Comparison of ENCODE assay signal across 13 mouse cellular contexts in the genomic region with DNA sequence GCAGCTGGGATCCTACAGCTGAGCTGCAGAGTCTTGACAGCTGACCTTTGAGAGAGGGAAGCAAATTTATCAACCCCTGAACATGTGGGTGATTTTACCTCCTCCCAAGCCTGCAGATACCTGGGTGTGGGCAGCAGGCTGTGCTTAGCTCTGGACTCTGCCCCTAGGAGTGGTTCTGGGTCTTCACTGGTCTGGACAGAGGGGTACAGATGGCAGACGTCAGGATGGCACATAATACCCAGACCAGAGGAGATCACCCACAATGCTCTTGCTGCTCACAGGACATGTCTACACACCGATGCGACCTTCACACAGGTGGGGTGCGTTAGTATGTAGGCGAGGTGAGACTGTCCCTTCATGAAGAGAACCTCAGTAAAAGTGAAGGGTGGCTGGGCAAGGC. TPM values are rescaled to one million over a fixed set of nuclear protein-coding genes. Genes with fewer than 3 reads are reported as not detected.
DNase-seq lines count a peak whose midpoint lies in the region; ATAC-seq lines count a peak whose summit lies in the region.
"Had no signal": no experiment of that assay in that cellular context is flagged by ENCODE, and none has a peak within 500 bp of the region (broad histone marks: within the 10 kb centered on the region; RNA-seq: fewer than 3 reads in every experiment).

No protein-coding gene starts in this region.

- H3K4me1 ChIP-seq in lung, embryonic 15.5 days = peaks cover 30% of the 10 kb centered on the region
- H3K4me1 ChIP-seq in hindbrain, embryonic 12.5 days = peaks cover 22% of the 10 kb centered on the region
- peaks cover 33% of the 10 kb centered on the region for H3K4me1 ChIP-seq in neural tube, embryonic 15.5 days

- peak; percentile 92 for DNase-seq in heart, adult 11 months
- DNase-seq in heart, adult 9 months (ENCODE audit: low spot score in 2 of 2) = no peak
- DNase-seq in lung, postnatal 14 days = no peak
- no peak for DNase-seq in layer of hippocampus, postnatal 36 days
- DNase-seq in kidney, adult 18-20 months = no peak
- DNase-seq: adrenal gland, adult 8-10 months; kidney, adult 8-10 months; spleen, adult 18-20 months had no signal

- peak overlapping the region; percentile 65; the same call in 1 of the 2 replicates for H3K4me3 ChIP-seq in lung, embryonic 15.5 days
- no peak overlapping the region for H3K4me3 ChIP-seq in hindbrain, embryonic 12.5 days
- no peak overlapping the region for H3K4me3 ChIP-seq in neural tube, embryonic 15.5 days (replicated peaks)

- peaks cover 11% of the 10 kb centered on the region for H3K36me3 ChIP-seq in lung, embryonic 15.5 days
- H3K36me3 ChIP-seq in hindbrain, embryonic 12.5 days = no peaks in the 10 kb centered on the region; the same call in 1 of the 2 replicates
- peaks cover 11% of the 10 kb centered on the region; the same call in 1 of the 2 replicates for H3K36me3 ChIP-seq in neural tube, embryonic 15.5 days

- H3K27ac ChIP-seq in lung, embryonic 15.5 days = no peak overlapping the region
- H3K27ac ChIP-seq in hindbrain, embryonic 12.5 days = no peak overlapping the region
- no peak overlapping the region for H3K27ac ChIP-seq in neural tube, embryonic 15.5 days (replicated peaks)
- H3K27ac ChIP-seq: liver, embryonic 15.5 days had no signal

- no peak for ATAC-seq in lung, embryonic 15.5 days (ENCODE audit: borderline replicate concordance, extremely low read depth, low FRiP score, low TSS enrichment)
- no peak for ATAC-seq in hindbrain, embryonic 12.5 days (ENCODE audit: low FRiP score)
- no peak for ATAC-seq in neural tube, embryonic 15.5 days (ENCODE audit: low FRiP score)

- no peak overlapping the region; the same call in 1 of the 2 replicates for H3K9ac ChIP-seq in lung, embryonic 15.5 days
- no peak overlapping the region for H3K9ac ChIP-seq in hindbrain, embryonic 12.5 days
- no peak overlapping the region for H3K9ac ChIP-seq in neural tube, embryonic 15.5 days (replicated peaks)
- H3K9ac ChIP-seq: liver, embryonic 15.5 days had no signal

- 84% methylated on average over 5 of the region's 5 CpGs for WGBS in lung, embryonic 15.5 days
- WGBS in hindbrain, embryonic 12.5 days = 89% methylated on average over 5 of the region's 5 CpGs
- 88% methylated on average over 5 of the region's 5 CpGs for WGBS in neural tube, embryonic 15.5 days

- no peak overlapping the region for H3K4me2 ChIP-seq in lung, embryonic 15.5 days
- 0 out of 2 replicates have a peak overlapping the region, but pooled peaks have one; percentile 95 for H3K4me2 ChIP-seq in hindbrain, embryonic 12.5 days (replicated peaks)
- peak overlapping the region; percentile 99 for H3K4me2 ChIP-seq in neural tube, embryonic 15.5 days

- H3K9me3 ChIP-seq in lung, embryonic 15.5 days = no peaks in the 10 kb centered on the region
- H3K9me3 ChIP-seq in hindbrain, embryonic 12.5 days (replicated peaks) = no peaks in the 10 kb centered on the region
- no peaks in the 10 kb centered on the region for H3K9me3 ChIP-seq in neural tube, embryonic 15.5 days (replicated peaks)
- H3K9me3 ChIP-seq: liver, embryonic 15.5 days; midbrain, embryonic 12.5 days had no signal

- no peaks in the 10 kb centered on the region for H3K27me3 ChIP-seq in lung, embryonic 15.5 days
- H3K27me3 ChIP-seq in hindbrain, embryonic 12.5 days = no peaks in the 10 kb centered on the region
- H3K27me3 ChIP-seq in neural tube, embryonic 15.5 days (replicated peaks) = no peaks in the 10 kb centered on the region
- H3K27me3 ChIP-seq: liver, embryonic 15.5 days; midbrain, embryonic 12.5 days had no signal

RNA-seq across cellular contexts. Expression of a gene that starts 7.3 kb away (rescaled TPM):
- polyA plus RNA-seq in lung, embryonic 15.5 days (2015; fragmentation: Nextera tagmentation; extraction: Ambion mirVana) = 28.1 and 31.0 TPM in 2 replicates
- polyA plus RNA-seq in hindbrain, embryonic 12.5 days (2016; fragmentation: Nextera tagmentation; extraction: Ambion mirVana) = 40.6 and 47.6 TPM in 2 replicates
- polyA plus RNA-seq in neural tube, embryonic 15.5 days (2015; fragmentation: Nextera tagmentation; extraction: Ambion mirVana) = 59.8 and 72.3 TPM in 2 replicates
- 100 to 1,000 TPM in 1 of 2 experiments, 10 to 100 TPM in 1; 96.0 to 104 TPM for total RNA-seq in layer of hippocampus, postnatal 36 days (2021)

RNA-seq across cellular contexts. Expression of a gene that starts 7.9 kb away (rescaled TPM):
- polyA plus RNA-seq in lung, embryonic 15.5 days (2015; fragmentation: Nextera tagmentation; extraction: Ambion mirVana) = 74.4 and 80.0 TPM in 2 replicates
- 67.7 and 71.7 TPM in 2 replicates for polyA plus RNA-seq in hindbrain, embryonic 12.5 days (2016; fragmentation: Nextera tagmentation; extraction: Ambion mirVana)
- polyA plus RNA-seq in neural tube, embryonic 15.5 days (2015; fragmentation: Nextera tagmentation; extraction: Ambion mirVana) = 90.8 and 90.9 TPM in 2 replicates
- total RNA-seq in layer of hippocampus, postnatal 36 days (2021) = 10 to 100 TPM; 36.4 to 40.3 TPM

RNA-seq across cellular contexts. Expression of a gene that starts 15.2 kb away (rescaled TPM):
- 0.13 and 0.22 TPM in 2 replicates for polyA plus RNA-seq in lung, embryonic 15.5 days (2015; fragmentation: Nextera tagmentation; extraction: Ambion mirVana)
- 0.14 and 0.19 TPM in 2 replicates for polyA plus RNA-seq in hindbrain, embryonic 12.5 days (2016; fragmentation: Nextera tagmentation; extraction: Ambion mirVana)
- polyA plus RNA-seq in neural tube, embryonic 15.5 days (2015; fragmentation: Nextera tagmentation; extraction: Ambion mirVana) = 11.8 and 13.8 TPM in 2 replicates
- total RNA-seq in layer of hippocampus, postnatal 36 days (2021) = 10 to 100 TPM; 19.8 to 21.7 TPM

RNA-seq across cellular contexts. Expression of a gene that starts 24.4 kb away (rescaled TPM):
- polyA plus RNA-seq in lung, embryonic 15.5 days (2015; fragmentation: Nextera tagmentation; extraction: Ambion mirVana) = 2.5 and 3.4 TPM in 2 replicates
- 0.98 TPM in 1 of 2 replicates, not detected in the other for polyA plus RNA-seq in hindbrain, embryonic 12.5 days (2016; fragmentation: Nextera tagmentation; extraction: Ambion mirVana)
- 6.8 TPM in 2 replicates for polyA plus RNA-seq in neural tube, embryonic 15.5 days (2015; fragmentation: Nextera tagmentation; extraction: Ambion mirVana)
- total RNA-seq in layer of hippocampus, postnatal 36 days (2021) = 10 to 100 TPM; 12.2 to 13.7 TPM
- total RNA-seq: adrenal gland, adult 8-10 months had no signal

RNA-seq across cellular contexts. Expression of a gene that starts 25.2 kb away (rescaled TPM):
- polyA plus RNA-seq in lung, embryonic 15.5 days (2015; fragmentation: Nextera tagmentation; extraction: Ambion mirVana) = 141 and 160 TPM in 2 replicates
- polyA plus RNA-seq in hindbrain, embryonic 12.5 days (2016; fragmentation: Nextera tagmentation; extraction: Ambion mirVana) = 259 and 281 TPM in 2 replicates
- polyA plus RNA-seq in neural tube, embryonic 15.5 days (2015; fragmentation: Nextera tagmentation; extraction: Ambion mirVana) = 141 and 159 TPM in 2 replicates
- total RNA-seq in layer of hippocampus, postnatal 36 days (2021) = 10 to 100 TPM; 63.1 to 69.8 TPM

Comparison
In these comparisons a context has a peak if more than half of its experiments do, and no peak if none do; other contexts are left out.
1. RNA of a gene that starts 15.2 kb away (polyA plus RNA-seq): 11.8 to 13.8 TPM in neural tube, embryonic 15.5 days; 0.13 to 0.22 TPM in lung, embryonic 15.5 days and 0.14 to 0.19 TPM in hindbrain, embryonic 12.5 days; every median in the first group is over 10 times any median in the second.